Mouse (Mus musculus): ENCODE results near the gene Arhgef18. TPM values are rescaled to one million over a fixed set of nuclear protein-coding genes. Genes with fewer than 3 reads are reported as not detected.

Arhgef18 gene
- total RNA-seq, 2 experiments from 2014 or later = 16.9 to 17.3 TPM

DNA sequence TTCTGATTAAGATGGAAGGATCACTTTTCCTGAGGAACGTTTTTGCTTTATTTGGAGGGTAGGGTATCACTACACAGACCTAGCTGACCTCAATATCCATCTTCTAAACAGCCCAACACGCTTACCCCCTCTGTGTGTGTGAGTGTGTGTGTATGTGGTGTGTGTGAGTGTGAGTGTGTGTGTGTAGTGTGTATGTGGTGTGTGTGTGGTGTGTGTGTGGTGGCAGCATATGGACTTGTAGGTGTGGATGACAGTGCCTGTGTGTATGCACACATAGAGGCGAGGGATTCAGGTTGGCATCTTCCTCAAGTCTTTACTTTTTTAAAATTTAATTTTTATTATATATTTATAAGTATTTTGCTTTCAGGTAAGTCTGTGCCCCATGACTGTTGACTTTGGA lies 105.8 kb downstream of the Arhgef18 start:
- no peak for DNase-seq (ENCODE audit: low spot score in 2 of 2)

DNA sequence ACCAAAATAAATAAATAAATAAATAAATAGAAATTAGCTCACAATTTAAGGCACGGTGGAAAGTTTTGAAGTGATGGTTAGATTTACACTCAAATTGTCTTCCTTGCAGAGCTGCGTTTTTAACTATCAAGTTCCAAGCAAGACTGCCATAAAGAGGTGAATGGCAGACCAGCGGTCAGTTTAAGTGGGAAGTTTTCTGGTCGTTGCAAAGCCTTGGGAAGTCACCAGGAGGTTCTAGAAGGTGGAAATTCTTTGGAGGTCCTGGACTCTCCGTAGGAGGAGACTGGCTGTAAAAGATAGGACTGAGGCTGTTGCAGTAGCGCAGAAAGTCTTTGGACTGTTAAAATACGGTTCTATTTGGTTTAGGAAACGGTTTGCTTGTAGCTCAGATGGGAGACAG lies 106.9 kb downstream of the Arhgef18 start:
- DNase-seq (ENCODE audit: low spot score in 2 of 2) = no peak

GRCm38 (mm10) chr8:3500235-3501090 lies 107.7 kb downstream of the Arhgef18 start, which contains the start of gene Mcoln1:
Gene Mcoln1, plus strand, starts transcription at chr8:3500457.
- peak; percentile 94 to 98 for DNase-seq (ENCODE audit: low spot score in 2 of 2)

DNA sequence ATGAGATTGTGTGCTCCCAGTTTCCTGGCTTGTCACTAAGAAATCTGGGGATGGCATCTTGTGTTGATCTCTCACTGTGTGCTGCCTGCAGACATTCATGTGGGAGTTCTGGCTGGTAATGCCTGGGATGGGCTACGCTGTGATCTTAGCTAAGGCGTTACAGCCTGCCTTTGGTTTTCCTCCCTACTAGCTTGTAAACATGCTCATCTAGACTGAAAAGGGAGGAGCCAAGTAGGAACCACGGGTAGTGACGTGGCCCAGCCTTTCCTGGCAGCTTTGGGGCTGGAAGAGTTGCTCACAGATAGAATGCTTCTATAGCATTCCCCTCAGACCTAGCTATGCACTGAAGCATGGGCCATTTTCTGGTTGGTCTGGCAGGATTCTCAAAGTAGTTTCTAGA lies 109.4 kb downstream of the Arhgef18 start:
- no peak for DNase-seq (ENCODE audit: low spot score in 2 of 2)

Other genes starting within 250 kb of the Arhgef18 start
- 10 to 100 TPM; 71.0 to 73.6 TPM for gene Insr, start 113.4 kb upstream of the Arhgef18 start, total RNA-seq (2021)
- under 1 TPM; 0.39 to 0.49 TPM for gene A430078G23Rik, start 39.6 kb upstream of the Arhgef18 start, total RNA-seq (2021)
- gene Pex11g, start 74.7 kb downstream of the Arhgef18 start, total RNA-seq (2021) = 1 to 10 TPM; 3.1 to 5.9 TPM
- under 1 TPM in 1 of 2 experiments, not detected in 1; 0.16 TPM for gene Tex45, start 77.9 kb downstream of the Arhgef18 start, total RNA-seq (2021)
- 10 to 100 TPM; 22.3 to 23.6 TPM for gene Zfp358, start 100.1 kb downstream of the Arhgef18 start, total RNA-seq (2021)
- 10 to 100 TPM; 22.8 to 26.7 TPM for gene Mcoln1, start 107.5 kb downstream of the Arhgef18 start, total RNA-seq (2021)
- gene Pnpla6, start 122.4 kb downstream of the Arhgef18 start, total RNA-seq (2021) = 10 to 100 TPM; 15.8 to 20.6 TPM
- gene C330021F23Rik, start 175.0 kb downstream of the Arhgef18 start, total RNA-seq (2021) = not detected
- 1 to 10 TPM; 1.8 to 2.6 TPM for gene Camsap3, start 194.3 kb downstream of the Arhgef18 start, total RNA-seq (2021)
- gene Xab2, start 228.3 kb downstream of the Arhgef18 start, total RNA-seq (2021) = 10 to 100 TPM; 21.1 to 23.2 TPM
- 10 to 100 TPM; 59.7 to 70.0 TPM for gene Pet100, start 228.5 kb downstream of the Arhgef18 start, total RNA-seq (2021)
- gene Pcp2, start 232.5 kb downstream of the Arhgef18 start, total RNA-seq (2021) = under 1 TPM in 1 of 2 experiments, not detected in 1; 0.65 TPM
- gene Stxbp2, start 237.9 kb downstream of the Arhgef18 start, total RNA-seq (2021) = 1 to 10 TPM; 3.1 to 7.2 TPM

Measured in gastrocnemius, postnatal 4 days (tissue).